In the genomic region with DNA sequence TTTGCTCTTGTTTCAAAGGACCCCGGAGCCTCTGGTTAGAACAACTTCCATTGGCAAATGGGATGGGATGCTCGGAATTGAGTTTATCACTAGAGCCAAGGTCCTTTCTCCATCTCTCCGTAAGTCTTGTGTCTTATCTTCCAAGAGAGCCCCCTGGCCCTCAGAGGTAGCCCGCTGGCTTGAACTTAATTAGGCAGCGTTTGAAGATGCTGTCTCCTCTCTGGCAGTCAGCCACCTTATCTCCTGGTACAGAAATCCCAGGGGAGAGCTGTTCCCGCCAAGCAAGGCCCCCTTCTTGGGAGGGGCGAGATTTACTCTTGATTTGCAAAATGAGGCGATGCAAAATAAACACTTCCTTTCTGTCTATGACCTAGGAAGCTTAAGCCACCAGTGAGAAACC, we compare ENCODE assay signal across 26 mouse cellular contexts.
"Had no signal": no experiment of that assay in that cellular context is flagged by ENCODE, and none has a peak within 500 bp of the region (broad histone marks: within the 10 kb centered on the region; RNA-seq: fewer than 3 reads in every experiment).

No protein-coding gene starts in this region.

- H3K27me3 ChIP-seq: heart, embryonic 12.5 days; limb, embryonic 12.5 days; liver, embryonic 13.5 days had no signal

- DNase-seq: gastrocnemius, adult 2 months; gastrocnemius, postnatal 10 days; gastrocnemius, postnatal 25 days; heart, adult 2 months; heart, postnatal 10 days; heart, postnatal 4 days; kidney, adult 18-20 months; kidney, adult 8-10 months; kidney, postnatal 10 days; kidney, postnatal 25 days; kidney, postnatal 4 days; liver; liver, embryonic 13.5 days had no signal

- H3K9me3 ChIP-seq: heart, embryonic 10.5 days; heart, embryonic 12.5 days; hindbrain, embryonic 10.5 days; hindbrain, embryonic 12.5 days; limb, embryonic 10.5 days; limb, embryonic 12.5 days; liver, embryonic 13.5 days had no signal

- H3K36me3 ChIP-seq: heart, embryonic 10.5 days; heart, embryonic 12.5 days; hindbrain, embryonic 10.5 days; hindbrain, embryonic 12.5 days; limb, embryonic 10.5 days; limb, embryonic 12.5 days; liver, embryonic 13.5 days had no signal

- H3K4me1 ChIP-seq: limb, embryonic 12.5 days; liver, embryonic 13.5 days had no signal

- ATAC-seq: hindbrain, embryonic 16.5 days; inflammation-experienced regulatory T-cells, adult 6 months; intestine, postnatal 0 days had no signal

- H3K27ac ChIP-seq: gastrocnemius, adult 2 months; heart, adult 2 months; heart, embryonic 10.5 days; hindbrain, embryonic 10.5 days; hindbrain, embryonic 12.5 days; hindbrain, embryonic 14.5 days; layer of hippocampus, adult 2 months; left cerebral cortex, adult 2 months; limb, embryonic 10.5 days; limb, embryonic 12.5 days; liver, embryonic 13.5 days had no signal

- H3K9ac ChIP-seq: heart, embryonic 12.5 days; hindbrain, embryonic 12.5 days; hindbrain, embryonic 14.5 days; limb, embryonic 12.5 days; liver, embryonic 13.5 days had no signal

- H3K4me2 ChIP-seq: heart, embryonic 12.5 days; hindbrain, embryonic 12.5 days; hindbrain, embryonic 14.5 days; limb, embryonic 12.5 days; liver, embryonic 11.5 days; liver, embryonic 13.5 days had no signal

- H3K4me3 ChIP-seq: gastrocnemius, adult 2 months; heart, adult 2 months; heart, embryonic 10.5 days; heart, embryonic 12.5 days; hindbrain, embryonic 10.5 days; hindbrain, embryonic 12.5 days; layer of hippocampus, adult 2 months; left cerebral cortex, adult 2 months; limb, embryonic 10.5 days; limb, embryonic 12.5 days; liver, embryonic 13.5 days had no signal
